Mouse (Mus musculus): Measurements from ENCODE around the gene Acta2. TPM values are rescaled to one million over a fixed set of nuclear protein-coding genes. Genes with fewer than 3 reads are reported as not detected.

Gene Acta2
- polyA plus RNA-seq, 1 experiment from 2014 or later: 1,155 TPM

DNA sequence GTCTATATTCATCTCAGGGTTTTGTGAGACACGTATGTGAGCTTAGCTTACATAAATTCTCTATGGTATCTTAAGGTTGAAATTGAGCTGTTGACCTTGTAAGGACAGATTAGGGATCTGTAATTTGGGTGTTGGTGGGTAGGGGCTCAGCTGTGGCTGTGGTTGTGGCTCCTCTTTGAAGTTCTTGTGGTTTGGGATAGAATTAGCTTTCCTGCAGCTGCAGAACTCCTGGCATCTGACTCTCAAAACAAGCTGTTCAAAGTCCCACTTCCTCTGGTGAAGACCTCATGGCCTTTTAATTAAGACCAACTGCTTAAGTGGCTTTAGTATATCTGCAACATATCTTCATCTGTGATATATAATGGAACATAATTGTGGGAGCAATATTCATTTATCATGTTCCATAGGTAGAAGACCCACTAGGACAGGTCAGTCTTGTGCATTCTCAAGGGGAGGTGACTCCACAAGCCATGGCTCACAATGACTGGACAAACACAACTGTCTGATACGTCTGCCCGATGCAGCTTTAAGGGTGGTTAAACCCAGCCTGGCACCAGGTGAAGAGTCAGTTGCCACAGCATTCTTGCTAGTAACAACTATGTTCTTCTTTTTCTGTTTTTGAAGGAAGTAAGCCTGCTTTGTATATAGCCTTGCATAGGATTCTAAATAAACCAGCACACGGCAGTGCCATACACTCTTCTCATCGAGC, 36.0 kb downstream of the Acta2 start:
- H3K27ac ChIP-seq (ENCODE audit: low read length): no peak overlapping the region
- H3K4me1 ChIP-seq (ENCODE audit: control insufficient read depth, insufficient read depth, low read length): no peaks in the 10 kb centered on the region
- H3K4me2 ChIP-seq (ENCODE audit: low read depth, low read length): no peak overlapping the region
- no peaks in the 10 kb centered on the region for H3K36me3 ChIP-seq (ENCODE audit: control insufficient read depth, insufficient read depth)
- no peaks in the 10 kb centered on the region for H3K27me3 ChIP-seq (ENCODE audit: control insufficient read depth, insufficient read depth, low read length)
- no peaks in the 10 kb centered on the region for H3K9me3 ChIP-seq (replicated peaks; ENCODE audit: control insufficient read depth, low read length)
- no peak for ATAC-seq (replicated peaks; ENCODE audit: extremely low read depth, insufficient read depth, low FRiP score)
- no peak overlapping the region for H3K9ac ChIP-seq (ENCODE audit: low read length)
- WGBS: 89% methylated on average over 5 of the region's 5 CpGs
- H3K4me3 ChIP-seq (ENCODE audit: low read length): no peak overlapping the region

DNA sequence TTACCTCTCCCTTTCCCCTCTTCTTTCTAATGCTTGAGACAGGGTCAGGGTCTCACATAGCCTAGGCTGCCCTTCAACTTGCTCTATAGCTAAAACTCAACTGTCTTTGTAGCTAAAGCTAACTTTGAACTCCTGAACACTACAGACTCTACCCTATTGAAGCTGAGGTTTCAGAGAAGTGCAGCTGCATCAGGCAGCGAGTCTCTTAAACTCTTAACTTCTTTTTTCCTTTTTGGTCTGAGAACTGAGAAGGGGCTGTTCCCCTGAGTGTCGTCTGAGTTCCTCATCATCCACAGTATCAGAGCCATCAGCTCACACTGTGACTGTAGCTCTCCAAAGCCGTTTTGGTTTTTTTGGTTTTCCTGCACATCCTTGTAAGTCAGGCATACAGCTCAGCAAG, 37.6 kb downstream of the Acta2 start:
- Histone ChIP-seq H3K9ac (ENCODE audit: low read length) (no peak overlapping the region), H3K4me2 (ENCODE audit: low read depth, low read length) (no peak overlapping the region), H3K9me3 (replicated peaks; ENCODE audit: control insufficient read depth, low read length) (no peaks in the 10 kb centered on the region), H3K27me3 (ENCODE audit: control insufficient read depth, insufficient read depth, low read length) (no peaks in the 10 kb centered on the region), H3K27ac (ENCODE audit: low read length) (peak overlapping the region; percentile 14; the same call in 1 of the 2 replicates), H3K36me3 (ENCODE audit: control insufficient read depth, insufficient read depth) (no peaks in the 10 kb centered on the region), H3K4me3 (ENCODE audit: low read length) (no peak overlapping the region), H3K4me1 (ENCODE audit: control insufficient read depth, insufficient read depth, low read length) (0 out of 2 replicates have a peak, but pooled peaks cover 4% of the 10 kb centered on the region)
- ATAC-seq (replicated peaks; ENCODE audit: extremely low read depth, insufficient read depth, low FRiP score): no peak
- 55% methylated on average over 3 of the region's 3 CpGs for WGBS

DNA sequence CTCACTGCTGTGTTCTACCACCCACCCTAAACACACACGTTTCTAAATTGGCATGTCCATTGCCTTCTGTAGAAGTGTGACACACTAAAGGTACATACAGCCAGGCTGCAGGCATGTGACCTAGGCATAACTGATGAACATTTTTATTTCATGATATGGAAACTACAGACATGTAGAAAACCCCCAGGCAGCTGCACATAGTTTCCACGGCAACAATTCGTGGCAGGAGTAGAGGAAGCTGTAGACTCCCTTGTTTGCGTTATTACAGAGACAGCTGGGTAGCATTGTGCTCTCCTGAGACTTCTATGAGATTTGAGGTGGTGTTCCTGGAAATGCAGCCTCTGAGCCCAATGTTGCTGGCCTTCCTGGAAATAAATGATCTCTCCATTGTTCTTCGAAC, 38.4 kb downstream of the Acta2 start:
- Histone ChIP-seq H3K27me3 (ENCODE audit: control insufficient read depth, insufficient read depth, low read length) (no peaks in the 10 kb centered on the region), H3K27ac (ENCODE audit: low read length) (no peak overlapping the region), H3K36me3 (ENCODE audit: control insufficient read depth, insufficient read depth) (no peaks in the 10 kb centered on the region), H3K4me1 (ENCODE audit: control insufficient read depth, insufficient read depth, low read length) (0 out of 2 replicates have a peak, but pooled peaks cover 4% of the 10 kb centered on the region), H3K9ac (ENCODE audit: low read length) (no peak overlapping the region), H3K4me2 (ENCODE audit: low read depth, low read length) (no peak overlapping the region), H3K9me3 (replicated peaks; ENCODE audit: control insufficient read depth, low read length) (no peaks in the 10 kb centered on the region), H3K4me3 (ENCODE audit: low read length) (no peak overlapping the region)
- ATAC-seq (replicated peaks; ENCODE audit: extremely low read depth, insufficient read depth, low FRiP score): no peak; the same call in 1 of the 2 replicates
- WGBS: 64% methylated on average over 5 of the region's 5 CpGs

DNA sequence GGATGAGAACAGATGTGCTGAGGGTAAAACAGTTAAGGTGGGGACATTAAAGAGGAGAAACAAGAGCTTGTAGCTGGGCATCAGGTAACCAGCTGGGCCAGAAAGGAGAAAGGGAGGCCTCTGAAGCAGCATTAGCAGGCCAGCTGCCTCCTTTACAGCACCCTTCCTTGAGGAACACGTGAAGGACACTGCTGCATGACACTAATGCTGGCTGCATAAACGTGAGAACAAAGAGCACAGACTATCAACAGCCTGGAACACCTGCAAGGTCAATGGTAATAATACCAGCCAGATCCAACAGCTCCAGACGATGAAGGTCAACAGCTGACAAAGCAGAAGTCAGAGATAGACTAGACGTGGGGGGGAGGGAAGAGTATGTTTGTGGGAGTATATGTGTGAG, 41.3 kb downstream of the Acta2 start:
- no peak overlapping the region for H3K27ac ChIP-seq (ENCODE audit: low read length)
- H3K9me3 ChIP-seq (replicated peaks; ENCODE audit: control insufficient read depth, low read length): no peaks in the 10 kb centered on the region
- H3K9ac ChIP-seq (ENCODE audit: low read length): no peak overlapping the region
- ATAC-seq (replicated peaks; ENCODE audit: extremely low read depth, insufficient read depth, low FRiP score): no peak
- H3K4me1 ChIP-seq (ENCODE audit: control insufficient read depth, insufficient read depth, low read length): 0 out of 2 replicates have a peak, but pooled peaks cover 6% of the 10 kb centered on the region
- no peaks in the 10 kb centered on the region for H3K36me3 ChIP-seq (ENCODE audit: control insufficient read depth, insufficient read depth)
- WGBS: 34% methylated on average over 4 of the region's 4 CpGs
- no peak overlapping the region for H3K4me3 ChIP-seq (ENCODE audit: low read length)
- H3K27me3 ChIP-seq (ENCODE audit: control insufficient read depth, insufficient read depth, low read length): no peaks in the 10 kb centered on the region
- no peak overlapping the region for H3K4me2 ChIP-seq (ENCODE audit: low read depth, low read length)

GRCm38 (mm10) chr19:34213251-34213645, 42.1 kb downstream of the Acta2 start:
- Histone ChIP-seq H3K9me3 (replicated peaks; ENCODE audit: control insufficient read depth, low read length) (no peaks in the 10 kb centered on the region), H3K27ac (ENCODE audit: low read length) (no peak overlapping the region), H3K4me3 (ENCODE audit: low read length) (no peak overlapping the region), H3K4me1 (ENCODE audit: control insufficient read depth, insufficient read depth, low read length) (0 out of 2 replicates have a peak, but pooled peaks cover 6% of the 10 kb centered on the region), H3K27me3 (ENCODE audit: control insufficient read depth, insufficient read depth, low read length) (no peaks in the 10 kb centered on the region), H3K4me2 (ENCODE audit: low read depth, low read length) (no peak overlapping the region), H3K9ac (ENCODE audit: low read length) (no peak overlapping the region), H3K36me3 (ENCODE audit: control insufficient read depth, insufficient read depth) (no peaks in the 10 kb centered on the region)
- no peak for ATAC-seq (replicated peaks; ENCODE audit: extremely low read depth, insufficient read depth, low FRiP score)

DNA sequence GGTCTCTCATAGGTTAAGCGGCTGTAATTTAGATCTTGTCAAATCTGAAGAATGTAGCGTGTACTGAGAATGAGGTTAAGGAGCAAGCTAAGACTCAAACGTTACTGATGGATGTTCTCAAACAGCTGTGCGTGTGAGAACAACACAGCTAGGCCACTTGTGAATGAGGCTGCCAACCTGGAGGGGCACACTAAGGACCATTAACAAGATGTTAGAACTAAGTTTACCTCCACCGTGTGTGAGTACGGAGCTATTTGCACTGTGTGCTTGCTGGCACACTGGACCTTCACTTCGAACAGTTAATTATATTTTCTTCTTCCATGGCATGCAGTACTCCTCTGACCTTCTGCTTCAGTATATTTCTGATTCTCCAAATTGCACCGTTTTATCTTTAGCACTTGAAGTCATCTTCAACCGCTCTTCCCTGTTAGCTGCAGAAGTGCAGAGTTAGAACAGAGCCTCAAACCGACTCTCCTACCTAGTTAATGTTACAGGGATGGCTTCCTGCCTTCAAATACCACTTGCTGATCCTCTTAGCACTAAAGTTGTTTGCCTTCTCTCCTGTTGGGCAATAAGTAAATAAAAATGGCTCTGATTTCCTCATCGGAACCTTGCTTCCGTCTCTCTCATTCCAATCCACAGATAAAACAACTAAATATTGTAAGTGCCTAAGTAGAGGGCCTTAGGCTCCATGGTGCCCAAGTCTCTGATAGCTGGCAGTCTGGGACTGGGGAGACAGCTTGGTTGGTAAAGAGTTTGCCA, 42.7 kb downstream of the Acta2 start:
- ATAC-seq (replicated peaks; ENCODE audit: extremely low read depth, insufficient read depth, low FRiP score): no peak
- no peak overlapping the region for H3K9ac ChIP-seq (ENCODE audit: low read length)
- no peaks in the 10 kb centered on the region for H3K36me3 ChIP-seq (ENCODE audit: control insufficient read depth, insufficient read depth)
- 0 out of 2 replicates have a peak, but pooled peaks cover 6% of the 10 kb centered on the region for H3K4me1 ChIP-seq (ENCODE audit: control insufficient read depth, insufficient read depth, low read length)
- no peak overlapping the region for H3K4me3 ChIP-seq (ENCODE audit: low read length)
- no peaks in the 10 kb centered on the region for H3K9me3 ChIP-seq (replicated peaks; ENCODE audit: control insufficient read depth, low read length)
- no peak overlapping the region for H3K4me2 ChIP-seq (ENCODE audit: low read depth, low read length)
- no peaks in the 10 kb centered on the region for H3K27me3 ChIP-seq (ENCODE audit: control insufficient read depth, insufficient read depth, low read length)
- H3K27ac ChIP-seq (ENCODE audit: low read length): no peak overlapping the region
- 77% methylated on average over 12 of the region's 12 CpGs for WGBS

DNA sequence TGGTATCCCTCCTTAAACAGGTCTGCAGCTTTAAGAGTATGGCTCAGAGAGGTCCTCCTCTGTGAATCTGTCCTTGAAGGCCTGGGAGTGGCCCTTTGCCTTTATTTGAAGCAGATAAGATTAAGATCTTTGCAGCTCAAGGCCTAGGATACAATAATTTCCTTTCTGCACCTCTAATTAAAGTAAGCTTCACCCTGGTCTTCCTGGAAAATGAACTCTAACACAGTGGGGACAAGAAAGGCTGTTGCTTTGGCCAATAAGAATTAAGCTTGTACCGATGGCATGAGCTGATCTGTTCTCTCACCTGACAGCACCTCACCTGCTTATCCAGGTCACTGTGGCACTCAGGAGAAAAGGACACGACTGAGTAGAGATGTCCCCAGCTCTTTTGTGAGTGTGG, 44.5 kb downstream of the Acta2 start:
- 61% methylated on average over 2 of the region's 2 CpGs for WGBS
- ATAC-seq (replicated peaks; ENCODE audit: extremely low read depth, insufficient read depth, low FRiP score): no peak

DNA sequence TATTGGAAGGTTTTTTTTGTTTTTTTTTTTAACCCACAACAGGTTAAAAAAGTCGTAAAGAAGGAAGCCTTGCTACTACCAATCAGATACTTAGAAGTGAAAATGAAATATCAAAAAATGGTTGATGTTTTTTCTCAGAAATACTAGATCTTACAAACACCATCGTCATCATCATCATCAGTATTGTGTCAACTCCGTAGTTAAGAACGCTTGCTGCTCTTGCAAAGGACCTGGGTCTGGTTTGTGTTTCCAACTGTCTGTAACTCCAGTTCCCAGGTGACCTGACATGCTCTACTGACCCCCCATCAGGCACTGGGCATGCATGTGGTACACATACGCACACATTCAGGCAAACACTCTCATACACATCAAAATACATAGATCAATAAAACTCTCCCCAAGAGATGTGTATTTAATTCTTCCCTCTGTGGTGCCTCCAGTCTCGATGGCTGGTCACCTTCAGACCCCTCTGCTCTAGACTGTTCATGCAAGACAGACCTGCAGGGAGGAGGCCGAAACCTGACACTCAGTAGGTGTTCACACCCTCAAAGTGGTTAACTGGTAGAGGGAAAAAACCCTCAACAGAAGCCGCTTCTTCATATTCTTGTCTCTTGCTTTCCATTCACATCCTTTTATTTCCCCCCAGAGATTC, 45.3 kb downstream of the Acta2 start:
- Histone ChIP-seq H3K4me2 (ENCODE audit: low read depth, low read length) (no peak overlapping the region), H3K4me1 (ENCODE audit: control insufficient read depth, insufficient read depth, low read length) (0 out of 2 replicates have a peak, but pooled peaks cover 6% of the 10 kb centered on the region), H3K4me3 (ENCODE audit: low read length) (no peak overlapping the region), H3K36me3 (ENCODE audit: control insufficient read depth, insufficient read depth) (no peaks in the 10 kb centered on the region), H3K27ac (ENCODE audit: low read length) (no peak overlapping the region), H3K9me3 (replicated peaks; ENCODE audit: control insufficient read depth, low read length) (no peaks in the 10 kb centered on the region), H3K27me3 (ENCODE audit: control insufficient read depth, insufficient read depth, low read length) (no peaks in the 10 kb centered on the region), H3K9ac (ENCODE audit: low read length) (no peak overlapping the region)
- WGBS: 80% methylated on average over 8 of the region's 8 CpGs
- no peak for ATAC-seq (replicated peaks; ENCODE audit: extremely low read depth, insufficient read depth, low FRiP score)

More for the DNA sequence above, 44.5 kb downstream of the Acta2 start:
- Histone ChIP-seq H3K9me3 (replicated peaks; ENCODE audit: control insufficient read depth, low read length) (no peaks in the 10 kb centered on the region), H3K9ac (ENCODE audit: low read length) (no peak overlapping the region), H3K36me3 (ENCODE audit: control insufficient read depth, insufficient read depth) (no peaks in the 10 kb centered on the region), H3K27me3 (ENCODE audit: control insufficient read depth, insufficient read depth, low read length) (no peaks in the 10 kb centered on the region), H3K4me3 (ENCODE audit: low read length) (no peak overlapping the region), H3K4me2 (ENCODE audit: low read depth, low read length) (no peak overlapping the region), H3K4me1 (ENCODE audit: control insufficient read depth, insufficient read depth, low read length) (0 out of 2 replicates have a peak, but pooled peaks cover 6% of the 10 kb centered on the region), H3K27ac (ENCODE audit: low read length) (no peak overlapping the region)

DNA sequence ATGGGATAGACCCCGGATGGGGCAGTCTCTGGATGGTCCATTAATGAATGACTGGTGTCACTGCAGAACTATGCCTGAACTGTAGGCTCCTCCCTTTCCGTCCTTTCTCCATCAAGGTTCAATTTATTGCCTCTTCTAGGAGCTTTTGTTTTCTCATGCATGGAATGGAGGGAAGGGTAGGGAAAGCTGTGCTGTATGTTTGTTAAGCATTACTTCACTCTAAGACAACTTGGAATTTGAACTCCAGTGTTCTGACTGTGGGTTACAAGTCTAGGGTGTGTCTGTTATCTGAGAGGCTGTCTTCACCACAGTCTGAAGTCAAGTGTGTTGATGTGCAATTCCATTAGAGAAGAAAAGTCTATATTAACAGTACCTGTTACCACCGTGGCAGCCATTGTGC, 46.4 kb downstream of the Acta2 start:
- Histone ChIP-seq H3K9me3 (replicated peaks; ENCODE audit: control insufficient read depth, low read length) (no peaks in the 10 kb centered on the region), H3K27me3 (ENCODE audit: control insufficient read depth, insufficient read depth, low read length) (no peaks in the 10 kb centered on the region), H3K36me3 (ENCODE audit: control insufficient read depth, insufficient read depth) (no peaks in the 10 kb centered on the region), H3K4me3 (ENCODE audit: low read length) (no peak overlapping the region), H3K27ac (ENCODE audit: low read length) (no peak overlapping the region), H3K9ac (ENCODE audit: low read length) (no peak overlapping the region), H3K4me2 (ENCODE audit: low read depth, low read length) (no peak overlapping the region), H3K4me1 (ENCODE audit: control insufficient read depth, insufficient read depth, low read length) (0 out of 2 replicates have a peak, but pooled peaks cover 3% of the 10 kb centered on the region)
- no peak for ATAC-seq (replicated peaks; ENCODE audit: extremely low read depth, insufficient read depth, low FRiP score)
- WGBS: 63% methylated on average over 3 of the region's 3 CpGs
